ENCODE assay signal across 8 mouse cellular contexts in genomic region chr10:18545309-18545708, GRCm38 (mm10). TPM values are rescaled to one million over a fixed set of nuclear protein-coding genes. Genes with fewer than 3 reads are reported as not detected.
DNase-seq lines count a peak whose midpoint lies in the region; ATAC-seq and TF ChIP-seq lines count a peak whose summit lies in the region.

No protein-coding gene starts in this region.

- no peaks in the 10 kb centered on the region for H3K9me3 ChIP-seq in ES-Bruce4 (replicated peaks; ENCODE audit: control insufficient read depth, insufficient read depth, low read length, poor library complexity, severe bottlenecking)
- no peaks in the 10 kb centered on the region for H3K9me3 ChIP-seq in heart, embryonic 15.5 days (replicated peaks)

- peak overlapping the region; percentile 80 for H3K9ac ChIP-seq in ES-Bruce4 (ENCODE audit: low read depth, poor library complexity, severe bottlenecking)
- H3K9ac ChIP-seq in heart, embryonic 15.5 days = peak overlapping the region; percentile 75

- no peaks in the 10 kb centered on the region for H3K27me3 ChIP-seq in ES-Bruce4 (ENCODE audit: control insufficient read depth, insufficient read depth, low read length, poor library complexity, severe bottlenecking)
- no peaks in the 10 kb centered on the region for H3K27me3 ChIP-seq in heart, embryonic 15.5 days

- no peaks in the 10 kb centered on the region for H3K79me2 ChIP-seq in macrophage (ENCODE audit: inconsistent target)

- peak overlapping the region; percentile 64 for H3K27ac ChIP-seq in gastrocnemius, adult 2 months
- H3K27ac ChIP-seq in ES-Bruce4 (ENCODE audit: insufficient read depth, low read length) (no peak overlapping the region), macrophage (no peak overlapping the region)
- no peak overlapping the region for H3K27ac ChIP-seq in heart, embryonic 15.5 days

- H3K36me3 ChIP-seq in ES-Bruce4 (ENCODE audit: control insufficient read depth, insufficient read depth, low read length, poor library complexity, severe bottlenecking) = no peaks in the 10 kb centered on the region
- H3K36me3 ChIP-seq in heart, embryonic 15.5 days = no peaks in the 10 kb centered on the region
- H3K36me3 ChIP-seq in macrophage (ENCODE audit: inconsistent target) = no peaks in the 10 kb centered on the region

- no peak for TF ChIP-seq POLR2A in ES-Bruce4 (IDR thresholded peaks at IDR 0.05; ENCODE audit: insufficient read depth, low read length)

- DNase-seq in gastrocnemius, adult 2 months = no peak
- no peak for DNase-seq in gastrocnemius, postnatal 36 days
- DNase-seq in urinary bladder, postnatal 25 days (ENCODE audit: low spot score) = no peak
- DNase-seq in layer of hippocampus, adult 11-12 months (ENCODE audit: low spot score) = no peak

- 6% methylated on average over 13 of the region's 13 CpGs for WGBS in heart, embryonic 15.5 days
- WGBS in macrophage (ENCODE audit: missing documents) = 11% methylated on average over 12 of the region's 13 CpGs

- no peak for TF ChIP-seq CTCF in gastrocnemius, adult 2 months (IDR thresholded peaks at IDR 0.05)
- TF ChIP-seq CTCF in ES-Bruce4 (IDR thresholded peaks at IDR 0.05; ENCODE audit: low read depth, low read length) = no peak

- no peak for ATAC-seq in heart, embryonic 15.5 days (replicated peaks; ENCODE audit: insufficient number of reproducible peaks, insufficient read depth, low FRiP score, low read depth)
- ATAC-seq in cerebellum, adult (ENCODE audit: insufficient number of reproducible peaks, low FRiP score, low TSS enrichment) = no peak

- no peak for TF ChIP-seq EP300 in ES-Bruce4 (IDR thresholded peaks at IDR 0.05; ENCODE audit: insufficient read depth, low read depth, low read length)

- peak overlapping the region; percentile 96 for H3K4me2 ChIP-seq in heart, embryonic 15.5 days

- peak overlapping the region; percentile 79 for H3K4me3 ChIP-seq in gastrocnemius, adult 2 months
- H3K4me3 ChIP-seq in ES-Bruce4 (ENCODE audit: low read depth, low read length) (peak overlapping the region; percentile 57), macrophage (ENCODE audit: inconsistent target) (peak overlapping the region; percentile 26)
- H3K4me3 ChIP-seq in heart, embryonic 15.5 days = peak overlapping the region; percentile 73

- intact Hi-C loops in gastrocnemius, adult 2 months (cut with DNase I) = no loop called here
- intact Hi-C loops in gastrocnemius, postnatal 36 days (cut with DNase I) = no loop called here

- H3K4me1 ChIP-seq in ES-Bruce4 (ENCODE audit: control insufficient read depth, insufficient read depth, low read length) = no peaks in the 10 kb centered on the region
- peaks cover 20% of the 10 kb centered on the region for H3K4me1 ChIP-seq in heart, embryonic 15.5 days (replicated peaks)

RNA-seq across cellular contexts. Expression of gene Hebp2, which starts 0.6 kb away (rescaled TPM):
- total RNA-seq in gastrocnemius, adult 2 months (2021) = 1 to 10 TPM in 1 of 2 experiments, under 1 TPM in 1; 0.48 to 1.3 TPM
- total RNA-seq in gastrocnemius, postnatal 36 days (2021) = under 1 TPM; 0.61 to 0.86 TPM
- polyA plus RNA-seq in ES-Bruce4 (2011; ENCODE audit: insufficient read depth, insufficient read length, low read depth, missing spikeins) (14.3 and 21.1 TPM in 2 replicates), macrophage (2018) (0.57 to 0.72 TPM (median 0.70 TPM) in 3 replicates)
- polyA plus RNA-seq in heart, embryonic 15.5 days (2015; fragmentation: Nextera tagmentation; extraction: Ambion mirVana) = 12.0 and 12.4 TPM in 2 replicates
- total RNA-seq in macrophage (2018; cell fraction: chromatin; rRNA removed) = 1 to 10 TPM in 1 of 26 experiments, under 1 TPM in 4, not detected in 21; 0.26 to 1.2 (median 0.36) TPM
- under 1 TPM; 0.06 to 0.97 (median 0.35) TPM for total RNA-seq in macrophage (2018; cell fraction: cytosol; rRNA removed)
- total RNA-seq in macrophage (2018; cell fraction: nucleus; rRNA removed) = under 1 TPM in 4 of 26 experiments, not detected in 22; 0.24 to 0.99 (median 0.46) TPM

Comparison
In these comparisons a context has a peak if more than half of its experiments do, and no peak if none do; other contexts are left out.
1. H3K4me3 ChIP-seq: peak in every context shown above with its lines; median percentile 79 in gastrocnemius, adult 2 months; 73 in heart, embryonic 15.5 days; 57 in ES-Bruce4; 26 in macrophage.